Mouse (Mus musculus) limb, embryonic 12.5 days (tissue): Measurements from ENCODE around the gene Crbn. TPM values are rescaled to one million over a fixed set of nuclear protein-coding genes. Genes with fewer than 3 reads are reported as not detected.

Source experiments
- ATAC-seq: fragments of 200-750 bp; cut with Nextera tagmentation; 2 replicates; pipeline ENCODE4 v1.8.0; 2017; ENCODE audit warnings: low read depth, moderate TSS enrichment; ENCODE audit not compliant: insufficient number of reproducible peaks, insufficient read depth, low FRiP score, low TSS enrichment
- H3K27ac ChIP-seq: fragments of 300-500 bp; sonication (generic); 2 replicates; pipeline ENCODE4 v1.5.1; 2016; ENCODE audit warnings: mild to moderate bottlenecking, moderate library complexity
- H3K27me3 ChIP-seq: fragments of 300-500 bp; sonication (generic); 2 replicates; pipeline ENCODE4 v1.6.1; 2016; ENCODE audit warnings: mild to moderate bottlenecking, moderate library complexity
- H3K36me3 ChIP-seq: fragments of 300-500 bp; sonication (generic); 2 replicates; pipeline ENCODE4 v1.6.1; 2016; ENCODE audit warnings: mild to moderate bottlenecking, moderate library complexity
- H3K4me1 ChIP-seq: fragments of 300-500 bp; sonication (generic); replicated peaks from 2 replicates; pipeline ENCODE4 v1.6.1; 2016
- H3K4me2 ChIP-seq: fragments of 300-500 bp; sonication (generic); 2 replicates; pipeline ENCODE4 v1.6.1; 2016; ENCODE audit warnings: mild to moderate bottlenecking, moderate library complexity
- H3K4me3 ChIP-seq: fragments of 300-500 bp; sonication (generic); replicated peaks from 2 replicates; pipeline ENCODE4 v1.5.1; 2016; ENCODE audit warnings: mild to moderate bottlenecking
- H3K9ac ChIP-seq: fragments of 300-500 bp; sonication (generic); replicated peaks from 2 replicates; pipeline ENCODE4 v1.6.1; 2016; ENCODE audit warnings: mild to moderate bottlenecking, moderate library complexity
- H3K9me3 ChIP-seq: fragments of 300-500 bp; sonication (generic); 2 replicates; pipeline ENCODE4 v1.6.1; 2016; ENCODE audit warnings: mild to moderate bottlenecking, moderate library complexity
- whole genome bisulfite sequencing: fragments of 180-500 bp; shearing (Covaris S2); methylation state at CpG from one replicate; pipeline ENCODE4 v1.1.7; 2016; 5-methylcytosine and 5-hydroxymethylcytosine counted together
- polyA plus RNA-seq: library from polyadenylated mRNA; unstranded; fragments of >200 nt; fragmentation: Nextera tagmentation; extraction: Ambion mirVana; gene quantifications from 2 replicates; pipeline ENCODE4 v1.2.1, GENCODE M21; 2016

Gene Crbn
- polyA plus RNA-seq, 1 experiment from 2014 or later, result 45.0 TPM

GRCm38 (mm10) chr6:106732563-106732962, 67.3 kb downstream of the Crbn start:
- H3K4me1 ChIP-seq, result no peaks in the 10 kb centered on the region
- WGBS, result 78% methylated on average over 4 of the region's 4 CpGs
- no peak for ATAC-seq
- H3K27me3 ChIP-seq, result no peaks in the 10 kb centered on the region
- H3K36me3 ChIP-seq, result no peaks in the 10 kb centered on the region
- no peaks in the 10 kb centered on the region for H3K9me3 ChIP-seq
- no peak overlapping the region for H3K27ac ChIP-seq
- H3K4me2 ChIP-seq, result no peak overlapping the region
- H3K4me3 ChIP-seq, result no peak overlapping the region
- no peak overlapping the region for H3K9ac ChIP-seq

Other genes starting within 250 kb of the Crbn start
- gene Il5ra, start 51.0 kb downstream of the Crbn start, polyA plus RNA-seq, result not detected in 2 replicates
- gene Trnt1, start 31.0 kb downstream of the Crbn start, polyA plus RNA-seq, result 61.5 and 61.8 TPM in 2 replicates